24 mouse cellular contexts compared by ENCODE assay signal in genomic region chrX:96339108-96339507, GRCm38 (mm10). TPM values are rescaled to one million over a fixed set of nuclear protein-coding genes. Genes with fewer than 3 reads are reported as not detected.
A peak's percentile ranks its signal among the peaks of the same experiment; 100 is the strongest.
DNase-seq lines count a peak whose midpoint lies in the region; ATAC-seq and TF ChIP-seq lines count a peak whose summit lies in the region.
"Had no signal": no experiment of that assay in that cellular context is flagged by ENCODE, and none has a peak within 500 bp of the region (broad histone marks: within the 10 kb centered on the region; RNA-seq: fewer than 3 reads in every experiment).

No protein-coding gene starts in this region.

- no peaks in the 10 kb centered on the region for H3K36me3 ChIP-seq in lung, postnatal 0 days (ENCODE audit: insufficient read depth, low read length)
- H3K36me3 ChIP-seq: embryonic facial prominence, embryonic 10.5 days; embryonic facial prominence, embryonic 12.5 days; forebrain, embryonic 15.5 days had no signal

- H3K4me3 ChIP-seq in lung, postnatal 0 days (ENCODE audit: low read depth, low read length): no peak overlapping the region
- H3K4me3 ChIP-seq: embryonic facial prominence, embryonic 10.5 days; embryonic facial prominence, embryonic 12.5 days; forebrain, embryonic 13.5 days; forebrain, embryonic 15.5 days had no signal

- intact Hi-C loops in gastrocnemius, postnatal 36 days (cut with DNase I): no loop called here

- H3K27me3 ChIP-seq in lung, postnatal 0 days (replicated peaks; ENCODE audit: insufficient read depth, low read length): no peaks in the 10 kb centered on the region
- H3K27me3 ChIP-seq: embryonic facial prominence, embryonic 12.5 days; forebrain, embryonic 13.5 days; forebrain, embryonic 15.5 days had no signal

- 45% methylated on average over 2 of the region's 2 CpGs for WGBS in lung, postnatal 0 days

- 0 out of 2 replicates have a peak, but pooled peaks have one; percentile 15 for TF ChIP-seq EP300 in lung, postnatal 0 days (IDR thresholded peaks at IDR 0.05)

- no peaks in the 10 kb centered on the region for H3K9me3 ChIP-seq in lung, postnatal 0 days (ENCODE audit: low read length)
- H3K9me3 ChIP-seq: embryonic facial prominence, embryonic 10.5 days; embryonic facial prominence, embryonic 12.5 days; forebrain, embryonic 13.5 days; forebrain, embryonic 15.5 days had no signal

- no peak for TF ChIP-seq CTCF in lung, postnatal 0 days (IDR thresholded peaks at IDR 0.05)

- no peak for ATAC-seq in lung, postnatal 0 days
- ATAC-seq in megakaryocyte, adult 5-6 weeks (ENCODE audit: poor library complexity, severe bottlenecking): peak; percentile 33; the same call in 1 of the 2 replicates
- ATAC-seq: forebrain, embryonic 13.5 days; forebrain, embryonic 15.5 days; forebrain, postnatal 0 days had no signal

- no peaks in the 10 kb centered on the region for H3K4me1 ChIP-seq in lung, postnatal 0 days (ENCODE audit: insufficient read depth, low read depth, low read length)
- H3K4me1 ChIP-seq: embryonic facial prominence, embryonic 10.5 days; embryonic facial prominence, embryonic 12.5 days; forebrain, embryonic 13.5 days; forebrain, embryonic 15.5 days had no signal

- H3K9ac ChIP-seq in lung, postnatal 0 days (replicated peaks; ENCODE audit: low read depth): no peak overlapping the region
- H3K9ac ChIP-seq: embryonic facial prominence, embryonic 12.5 days; forebrain, embryonic 13.5 days; forebrain, embryonic 15.5 days; forebrain, postnatal 0 days had no signal

- H3K4me2 ChIP-seq in lung, postnatal 0 days (replicated peaks; ENCODE audit: low read depth, low read length): no peak overlapping the region
- H3K4me2 ChIP-seq: embryonic facial prominence, embryonic 12.5 days; forebrain, embryonic 13.5 days; forebrain, embryonic 15.5 days had no signal

- no peak for DNase-seq in lung, postnatal 0 days (ENCODE audit: low spot score)
- DNase-seq in lung, postnatal 14 days: no peak
- DNase-seq in gastrocnemius, postnatal 10 days: no peak
- no peak for DNase-seq in gastrocnemius, postnatal 36 days
- DNase-seq: adrenal gland, adult 2 months; adrenal gland, postnatal 14 days; adrenal gland, postnatal 36 days; cerebellum, adult 11-12 months; cerebellum, adult 2 months; cerebellum, adult 9-10 months; cerebellum, postnatal 10 days; cerebellum, postnatal 25 days; forebrain, postnatal 0 days had no signal

- H3K27ac ChIP-seq in lung, postnatal 0 days (ENCODE audit: low read length): no peak overlapping the region
- H3K27ac ChIP-seq: embryonic facial prominence, embryonic 10.5 days; embryonic facial prominence, embryonic 12.5 days; forebrain, embryonic 13.5 days; forebrain, embryonic 15.5 days had no signal

RNA-seq across cellular contexts. Expression of gene Vsig4, which starts 45.9 kb away (rescaled TPM):
- not detected in 2 replicates for polyA plus RNA-seq in lung, postnatal 0 days (2015; fragmentation: Nextera tagmentation; extraction: Ambion mirVana)
- total RNA-seq in megakaryocyte, adult 5-6 weeks (2015): 0.25 TPM in 1 of 2 replicates, not detected in the other
- not detected in 2 replicates for total RNA-seq in megakaryocyte, adult 5-6 weeks (2017)
- not detected for total RNA-seq in gastrocnemius, postnatal 10 days (2021)
- not detected for total RNA-seq in gastrocnemius, postnatal 36 days (2021)
- total RNA-seq: adrenal gland, postnatal 36 days; ES-E14; forebrain, postnatal 0 days; MEL had no signal
- polyA plus RNA-seq: adrenal gland, adult 2 months; C2C12; cerebellum, adult 2 months; cortical plate, adult 2 months; embryonic facial prominence, embryonic 10.5 days; embryonic facial prominence, embryonic 12.5 days; embryonic facial prominence, embryonic 14.5 days; forebrain, embryonic 11.5 days; forebrain, embryonic 13.5 days; forebrain, embryonic 15.5 days; forebrain, postnatal 0 days had no signal
